In the genomic region with DNA sequence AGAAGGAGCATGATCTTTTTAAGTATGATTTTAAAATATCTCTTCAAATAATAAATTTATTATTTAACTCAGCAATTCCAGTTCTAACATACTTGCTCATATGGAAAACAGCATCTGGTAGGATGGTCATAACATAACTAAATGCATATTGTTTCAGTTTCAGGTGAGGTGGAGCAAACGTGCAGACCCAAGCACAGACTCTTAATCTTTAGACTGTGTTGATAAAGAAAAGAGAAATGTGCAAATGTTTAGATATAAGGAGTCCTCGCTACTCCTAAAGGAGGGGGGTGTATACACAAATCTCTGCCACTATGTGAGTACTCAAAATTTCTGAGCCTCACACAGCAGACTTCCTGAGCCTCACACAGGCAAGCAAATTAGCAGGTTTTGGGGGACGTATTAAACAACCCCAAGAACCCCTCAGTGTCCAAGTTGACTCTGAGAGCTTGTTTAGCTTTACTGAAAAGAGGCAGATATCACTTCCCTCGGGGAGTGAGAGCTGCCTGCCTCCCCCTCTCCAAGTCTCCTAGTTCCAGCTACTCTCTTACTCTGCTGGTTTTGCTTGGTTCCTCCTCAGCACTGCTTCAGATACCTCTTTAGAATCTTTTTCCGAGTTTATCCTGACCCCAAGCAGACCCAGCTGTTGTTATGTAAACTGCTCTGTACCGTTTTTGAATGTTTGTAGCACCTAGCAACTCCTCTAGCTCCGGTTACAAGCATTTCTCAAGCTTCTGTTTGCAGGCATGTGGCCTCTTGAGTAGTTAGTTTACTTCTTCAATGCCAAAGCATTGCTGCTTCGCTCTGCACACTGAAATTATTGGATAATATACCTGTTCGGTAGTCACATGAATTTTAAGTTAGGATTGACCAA, we compare ENCODE assay signal across 24 mouse cellular contexts. TPM values are rescaled to one million over a fixed set of nuclear protein-coding genes. Genes with fewer than 3 reads are reported as not detected.
A peak's percentile ranks its signal among the peaks of the same experiment; 100 is the strongest.
DNase-seq lines count a peak whose midpoint lies in the region; ATAC-seq and TF ChIP-seq lines count a peak whose summit lies in the region.
"Had no signal": no experiment of that assay in that cellular context is flagged by ENCODE, and none has a peak within 500 bp of the region (broad histone marks: within the 10 kb centered on the region; RNA-seq: fewer than 3 reads in every experiment).

No protein-coding gene starts in this region.

- peaks cover 6% of the 10 kb centered on the region for H3K4me1 ChIP-seq in heart, embryonic 12.5 days (replicated peaks)
- no peaks in the 10 kb centered on the region; the same call in 1 of the 2 replicates for H3K4me1 ChIP-seq in lung, postnatal 0 days (ENCODE audit: insufficient read depth, low read depth, low read length)
- no peaks in the 10 kb centered on the region; the same call in none of the 2 replicates for H3K4me1 ChIP-seq in stomach, postnatal 0 days (replicated peaks; ENCODE audit: control insufficient read depth, insufficient read depth)
- H3K4me1 ChIP-seq: embryonic facial prominence, embryonic 15.5 days; midbrain, embryonic 13.5 days; neural tube, embryonic 12.5 days; stomach, embryonic 15.5 days had no signal

- H3K27me3 ChIP-seq in heart, embryonic 12.5 days (replicated peaks) = no peaks in the 10 kb centered on the region
- H3K27me3 ChIP-seq in lung, postnatal 0 days (replicated peaks; ENCODE audit: insufficient read depth, low read length) = no peaks in the 10 kb centered on the region
- H3K27me3 ChIP-seq in stomach, postnatal 0 days (ENCODE audit: control insufficient read depth, insufficient read depth, low read length) = no peaks in the 10 kb centered on the region
- H3K27me3 ChIP-seq: embryonic facial prominence, embryonic 15.5 days; limb, embryonic 13.5 days; midbrain, embryonic 13.5 days; neural tube, embryonic 12.5 days; stomach, embryonic 15.5 days had no signal

- no peak overlapping the region for H3K27ac ChIP-seq in heart, embryonic 12.5 days (ENCODE audit: poor library complexity, severe bottlenecking)
- peak overlapping the region; percentile 54; the same call in 1 of the 2 replicates for H3K27ac ChIP-seq in lung, postnatal 0 days (ENCODE audit: low read length)
- no peak overlapping the region for H3K27ac ChIP-seq in stomach, postnatal 0 days (replicated peaks)
- H3K27ac ChIP-seq: embryonic facial prominence, embryonic 15.5 days; hindbrain, postnatal 0 days; limb, embryonic 13.5 days; midbrain, embryonic 13.5 days; neural tube, embryonic 12.5 days; stomach, embryonic 15.5 days had no signal

- H3K9me3 ChIP-seq in heart, embryonic 12.5 days (replicated peaks) = no peaks in the 10 kb centered on the region
- H3K9me3 ChIP-seq in lung, postnatal 0 days (ENCODE audit: low read length) = no peaks in the 10 kb centered on the region
- H3K9me3 ChIP-seq in stomach, postnatal 0 days (ENCODE audit: control insufficient read depth, low read length) = no peaks in the 10 kb centered on the region
- H3K9me3 ChIP-seq: embryonic facial prominence, embryonic 15.5 days; limb, embryonic 13.5 days; midbrain, embryonic 13.5 days; neural tube, embryonic 12.5 days; stomach, embryonic 15.5 days had no signal

- H3K36me3 ChIP-seq in heart, embryonic 12.5 days = no peaks in the 10 kb centered on the region
- H3K36me3 ChIP-seq in lung, postnatal 0 days (ENCODE audit: insufficient read depth, low read length) = no peaks in the 10 kb centered on the region
- H3K36me3 ChIP-seq in stomach, postnatal 0 days (ENCODE audit: control insufficient read depth, insufficient read depth, low read length) = no peaks in the 10 kb centered on the region
- H3K36me3 ChIP-seq: embryonic facial prominence, embryonic 15.5 days; limb, embryonic 13.5 days; midbrain, embryonic 13.5 days; neural tube, embryonic 12.5 days; stomach, embryonic 15.5 days had no signal

- no peak for TF ChIP-seq CTCF in lung, postnatal 0 days (IDR thresholded peaks at IDR 0.05)
- no peak for TF ChIP-seq CTCF in stomach, postnatal 0 days (IDR thresholded peaks at IDR 0.05; ENCODE audit: low read depth)

- DNase-seq in heart, adult 8-10 months (ENCODE audit: low spot score) = no peak
- DNase-seq in lung, postnatal 0 days (ENCODE audit: low spot score) = peak; percentile 69
- no peak for DNase-seq in lung, postnatal 10 days
- DNase-seq in stomach, postnatal 0 days (ENCODE audit: low spot score) = no peak
- DNase-seq in adrenal gland, adult (ENCODE audit: inconsistent age in 2 of 2, low spot score in 1 of 2) = no peak
- DNase-seq in spleen, postnatal 36 days (ENCODE audit: low spot score in 2 of 2) = no peak
- DNase-seq: adrenal gland, postnatal 25 days; cerebellum, adult 11 months; cerebellum, postnatal 10 days; forebrain, postnatal 0 days; gastrocnemius, postnatal 36 days; heart, postnatal 4 days; kidney, postnatal 4 days; spleen, adult 18-20 months; thymus, adult 2 months had no signal

- 45% methylated on average over 9 of the region's 9 CpGs for WGBS in heart, embryonic 12.5 days
- WGBS in lung, postnatal 0 days = 34% methylated on average over 9 of the region's 9 CpGs
- 35% methylated on average over 9 of the region's 9 CpGs for WGBS in stomach, postnatal 0 days

- peak overlapping the region; percentile 29; the same call in 1 of the 2 replicates for H3K4me2 ChIP-seq in heart, embryonic 12.5 days
- H3K4me2 ChIP-seq in lung, postnatal 0 days (replicated peaks; ENCODE audit: low read depth, low read length) = no peak overlapping the region
- peak overlapping the region; percentile 11; the same call in 1 of the 2 replicates for H3K4me2 ChIP-seq in stomach, postnatal 0 days (replicated peaks; ENCODE audit: low read depth)
- H3K4me2 ChIP-seq: embryonic facial prominence, embryonic 15.5 days; heart, embryonic 11.5 days; limb, embryonic 13.5 days; midbrain, embryonic 13.5 days; neural tube, embryonic 12.5 days; stomach, embryonic 15.5 days had no signal

- ATAC-seq in heart, embryonic 12.5 days (ENCODE audit: insufficient number of reproducible peaks, low FRiP score) = no peak
- ATAC-seq in lung, postnatal 0 days = peak; percentile 46
- 0 out of 2 replicates have a peak, but pooled peaks have one; percentile 11 for ATAC-seq in common myeloid progenitor, adult 5-6 weeks (replicated peaks; ENCODE audit: low read depth, poor library complexity, severe bottlenecking)
- ATAC-seq in stomach, postnatal 0 days (ENCODE audit: low FRiP score, low TSS enrichment) = no peak
- ATAC-seq: forebrain, postnatal 0 days; hindbrain, postnatal 0 days; midbrain, embryonic 13.5 days had no signal

- H3K9ac ChIP-seq in heart, embryonic 12.5 days = 0 out of 2 replicates have a peak overlapping the region, but pooled peaks have one; percentile 12
- no peak overlapping the region for H3K9ac ChIP-seq in lung, postnatal 0 days (replicated peaks; ENCODE audit: low read depth)
- no peak overlapping the region for H3K9ac ChIP-seq in stomach, postnatal 0 days (ENCODE audit: low read length)
- H3K9ac ChIP-seq: embryonic facial prominence, embryonic 15.5 days; forebrain, postnatal 0 days; limb, embryonic 13.5 days; midbrain, embryonic 13.5 days; neural tube, embryonic 12.5 days; stomach, embryonic 15.5 days had no signal

- no peak for TF ChIP-seq EP300 in lung, postnatal 0 days (IDR thresholded peaks at IDR 0.05)
- no peak for TF ChIP-seq EP300 in stomach, postnatal 0 days (optimal IDR thresholded peaks at IDR 0.05)

- H3K4me3 ChIP-seq in heart, embryonic 12.5 days = no peak overlapping the region
- H3K4me3 ChIP-seq in lung, postnatal 0 days (ENCODE audit: low read depth, low read length) = no peak overlapping the region; the same call in 1 of the 2 replicates
- no peak overlapping the region for H3K4me3 ChIP-seq in stomach, postnatal 0 days (ENCODE audit: low read depth, low read length)
- H3K4me3 ChIP-seq: embryonic facial prominence, embryonic 15.5 days; limb, embryonic 13.5 days; midbrain, embryonic 13.5 days; neural tube, embryonic 12.5 days; stomach, embryonic 15.5 days had no signal

RNA-seq across cellular contexts. Expression of gene Alcam, which starts 10.0 kb away (rescaled TPM):
- polyA plus RNA-seq in heart, embryonic 12.5 days (2016; fragmentation: Nextera tagmentation; extraction: Ambion mirVana) = 13.8 and 15.3 TPM in 2 replicates
- 1 to 10 TPM; 2.2 to 3.1 (median 2.8) TPM for total RNA-seq in heart, adult 8-10 months (2022)
- 68.9 and 79.4 TPM in 2 replicates for polyA plus RNA-seq in lung, postnatal 0 days (2015; fragmentation: Nextera tagmentation; extraction: Ambion mirVana)
- 14.7 and 16.9 TPM in 2 replicates for total RNA-seq in common myeloid progenitor, adult 5-6 weeks (2017)
- 19.7 and 20.4 TPM in 2 replicates for polyA plus RNA-seq in stomach, postnatal 0 days (2015; fragmentation: Nextera tagmentation; extraction: Ambion mirVana)

Comparison
In these comparisons a context has a peak if more than half of its experiments do, and no peak if none do; other contexts are left out.
1. ATAC-seq: peak in lung, postnatal 0 days (single experiment) and common myeloid progenitor, adult 5-6 weeks (single experiment); none in heart, embryonic 12.5 days (single experiment) and stomach, postnatal 0 days (single experiment).